Mouse (Mus musculus) CH12.LX (cell line): ENCODE results near the gene Olfr49. TPM values are rescaled to one million over a fixed set of nuclear protein-coding genes. Genes with fewer than 3 reads are reported as not detected.
A peak's percentile ranks its signal among the peaks of the same experiment; 100 is the strongest.

Experiments
- DNase-seq: peaks from one replicate; pipeline ENCODE4 v3.0.0-alpha.2; 2013; ENCODE audit errors: extremely low read depth
- H3K27ac ChIP-seq: 2 replicates; pipeline ENCODE4 v1.5.1; 2012; ENCODE audit warnings: low read depth, mild to moderate bottlenecking, control low read depth, moderate library complexity; ENCODE audit not compliant: insufficient read depth
- H3K27me3 ChIP-seq: replicated peaks from 2 replicates; pipeline ENCODE3; 2012; ENCODE audit warnings: inconsistent platforms
- H3K36me3 ChIP-seq, 2 experiments: replicated peaks in 1 of 2; 2 replicates each; pipeline versions ENCODE3 to v1.6.1; 2012; ENCODE audit warnings: inconsistent platforms in 1 of 2, low read length in 1 of 2, mild to moderate bottlenecking in 1 of 2, mixed read lengths in 1 of 2, moderate library complexity in 1 of 2; ENCODE audit not compliant: control insufficient read depth in 1 of 2, insufficient read depth in 1 of 2
- H3K4me1 ChIP-seq, 2 experiments: 2 replicates each; pipeline ENCODE4 v1.6.1; 2012; ENCODE audit warnings: inconsistent platforms in 1 of 2, moderate library complexity in 1 of 2; ENCODE audit not compliant: insufficient read depth in 2 of 2, control insufficient read depth in 1 of 2
- H3K4me2 ChIP-seq: 2 replicates; pipeline ENCODE4 v1.6.1; 2012; ENCODE audit warnings: low read depth, mild to moderate bottlenecking, control low read depth; ENCODE audit not compliant: poor library complexity, insufficient read depth, severe bottlenecking
- H3K4me3 ChIP-seq, 3 experiments: fragments of 150-350 bp in 1 of 3; sonication (generic) in 1 of 3; replicated peaks in 1 of 3; 2 replicates each; pipeline versions ENCODE3 to v1.5.1; 2011 to 2012; ENCODE audit warnings: low read depth in 2 of 3, low read length in 2 of 3, mild to moderate bottlenecking in 2 of 3, moderate library complexity in 2 of 3, control low read depth in 1 of 3, improper control_type of control experiment in 1 of 3, inconsistent platforms in 1 of 3, mixed read lengths in 1 of 3; ENCODE audit not compliant: poor library complexity in 1 of 3
- H3K79me2 ChIP-seq: replicated peaks from 2 replicates; pipeline ENCODE4 v1.6.1; 2012; ENCODE audit warnings: mild to moderate bottlenecking, moderate library complexity; ENCODE audit not compliant: control insufficient read depth, poor library complexity, insufficient read depth, severe bottlenecking; ENCODE audit errors: extremely low read depth
- H3K9ac ChIP-seq: 2 replicates; pipeline ENCODE4 v1.6.1; 2012; ENCODE audit warnings: low read depth, mild to moderate bottlenecking, control low read depth, moderate library complexity; ENCODE audit not compliant: insufficient read depth
- H3K9me3 ChIP-seq: replicated peaks from 2 replicates; pipeline ENCODE3; 2012; ENCODE audit warnings: low read length, inconsistent platforms, mixed read lengths
- BHLHE40 ChIP-seq: IDR thresholded peaks from 2 replicates; pipeline ENCODE4 v1.6.1; 2011; ENCODE audit warnings: mild to moderate bottlenecking, low read depth, low read length, improper control_type of control experiment
- CHD1 ChIP-seq: IDR thresholded peaks from 2 replicates; pipeline ENCODE4 v1.6.1; 2012; ENCODE audit warnings: low read depth, low read length, improper control_type of control experiment, inconsistent platforms
- CHD2 ChIP-seq: IDR thresholded peaks from 2 replicates; pipeline ENCODE4 v1.6.1; 2011; ENCODE audit warnings: low read length, improper control_type of control experiment
- CTCF ChIP-seq, 2 experiments: IDR thresholded peaks in 1 of 2; conservative IDR thresholded peaks in 1 of 2; 2 replicates each; pipeline ENCODE4 v1.5.1; 2011 to 2012; ENCODE audit warnings: low read depth in 2 of 2, low read length in 2 of 2, improper control_type of control experiment in 1 of 2, inconsistent platforms in 1 of 2, mild to moderate bottlenecking in 1 of 2, moderate library complexity in 1 of 2
- E2F4 ChIP-seq: IDR thresholded peaks from 2 replicates; pipeline ENCODE4 v1.6.1; 2011; ENCODE audit warnings: low read depth, low read length, improper control_type of control experiment; ENCODE audit not compliant: insufficient replicate concordance
- ELF1 ChIP-seq: IDR thresholded peaks from 2 replicates; pipeline ENCODE4 v1.6.1; 2014; ENCODE audit warnings: low read depth, mild to moderate bottlenecking, inconsistent platforms, low read length, improper control_type of control experiment
- EP300 ChIP-seq: IDR thresholded peaks from 2 replicates; pipeline ENCODE4 v1.6.1; 2011; ENCODE audit warnings: low read length, improper control_type of control experiment
- ETS1 ChIP-seq: conservative IDR thresholded peaks from 2 replicates; pipeline ENCODE4 v1.6.1; 2012; ENCODE audit warnings: low read depth, mild to moderate bottlenecking, inconsistent platforms, low read length, improper control_type of control experiment, moderate library complexity
- GABPA ChIP-seq: IDR thresholded peaks from 2 replicates; pipeline ENCODE4 v1.6.1; 2012; ENCODE audit warnings: low read depth, low read length, improper control_type of control experiment, inconsistent platforms; ENCODE audit not compliant: insufficient replicate concordance
- HCFC1 ChIP-seq: IDR thresholded peaks from 2 replicates; pipeline ENCODE4 v1.6.1; 2012; ENCODE audit warnings: low read depth, mild to moderate bottlenecking, inconsistent platforms, low read length, improper control_type of control experiment
- IRF4 ChIP-seq: IDR thresholded peaks from 2 replicates; pipeline ENCODE4 v1.6.1; 2014; ENCODE audit warnings: low read depth, mild to moderate bottlenecking, inconsistent platforms, low read length, improper control_type of control experiment
- JUN ChIP-seq: IDR thresholded peaks from 2 replicates; pipeline ENCODE4 v1.6.1; 2011; ENCODE audit warnings: low read depth, mild to moderate bottlenecking, low read length, improper control_type of control experiment, moderate library complexity; ENCODE audit not compliant: insufficient read depth
- JUND ChIP-seq: conservative IDR thresholded peaks from 2 replicates; pipeline ENCODE4 v1.6.1; 2011; ENCODE audit warnings: low read depth, low read length, improper control_type of control experiment
- KAT2A ChIP-seq: IDR thresholded peaks from 2 replicates; pipeline ENCODE4 v1.6.1; 2012; ENCODE audit warnings: low read length, improper control_type of control experiment, inconsistent platforms; ENCODE audit not compliant: insufficient replicate concordance
- MAFK ChIP-seq: IDR thresholded peaks from 2 replicates; pipeline ENCODE4 v1.6.1; 2011; ENCODE audit warnings: low read length, improper control_type of control experiment; ENCODE audit not compliant: insufficient replicate concordance
- MAX ChIP-seq: IDR thresholded peaks from 2 replicates; pipeline ENCODE4 v1.6.1; 2011; ENCODE audit warnings: low read length, improper control_type of control experiment
- MAZ ChIP-seq: IDR thresholded peaks from 2 replicates; pipeline ENCODE4 v1.6.1; 2012; ENCODE audit warnings: low read depth, mild to moderate bottlenecking, inconsistent platforms, low read length, improper control_type of control experiment, moderate library complexity
- MEF2A ChIP-seq: IDR thresholded peaks from 2 replicates; pipeline ENCODE4 v1.6.1; 2014; ENCODE audit warnings: low read depth, mild to moderate bottlenecking, inconsistent platforms, low read length, improper control_type of control experiment, borderline replicate concordance
- MXI1 ChIP-seq: IDR thresholded peaks from 2 replicates; pipeline ENCODE4 v1.6.1; 2011; ENCODE audit warnings: mild to moderate bottlenecking, low read depth, low read length, improper control_type of control experiment
- MYC ChIP-seq: IDR thresholded peaks from 2 replicates; pipeline ENCODE4 v1.6.1; 2011; ENCODE audit warnings: low read depth, mild to moderate bottlenecking, improper control_type of control experiment, low read length
- NELFE ChIP-seq: IDR thresholded peaks from 2 replicates; pipeline ENCODE4 v1.6.1; 2011; ENCODE audit warnings: low read depth, low read length, improper control_type of control experiment
- NRF1 ChIP-seq: IDR thresholded peaks from 2 replicates; pipeline ENCODE4 v1.6.1; 2014; ENCODE audit warnings: low read depth, mild to moderate bottlenecking, inconsistent platforms, low read length, improper control_type of control experiment, moderate library complexity
- PAX5 ChIP-seq: IDR thresholded peaks from 2 replicates; pipeline ENCODE4 v1.6.1; 2012; ENCODE audit warnings: low read length, inconsistent platforms, mixed read lengths
- POLR2A ChIP-seq: IDR thresholded peaks from 2 replicates; pipeline ENCODE4 v1.6.1; 2011; ENCODE audit warnings: low read depth, mild to moderate bottlenecking, improper control_type of control experiment, low read length
- POLR2AphosphoS2 ChIP-seq: IDR thresholded peaks from 2 replicates; pipeline ENCODE4 v1.6.1; 2011; ENCODE audit warnings: low read depth, low read length, improper control_type of control experiment
- RAD21 ChIP-seq: IDR thresholded peaks from 2 replicates; pipeline ENCODE4 v1.6.1; 2011; ENCODE audit warnings: low read depth, mild to moderate bottlenecking, low read length, improper control_type of control experiment, moderate library complexity
- RCOR1 ChIP-seq: conservative IDR thresholded peaks from 2 replicates; pipeline ENCODE4 v1.6.1; 2012; ENCODE audit warnings: low read depth, mild to moderate bottlenecking, inconsistent platforms, low read length, improper control_type of control experiment
- SIN3A ChIP-seq: IDR thresholded peaks from 2 replicates; pipeline ENCODE4 v1.6.1; 2012; ENCODE audit warnings: low read length, improper control_type of control experiment, inconsistent platforms
- SMC3 ChIP-seq: IDR thresholded peaks from 2 replicates; pipeline ENCODE4 v1.6.1; 2011; ENCODE audit warnings: low read depth, low read length, improper control_type of control experiment
- TBP ChIP-seq: conservative IDR thresholded peaks from 2 replicates; pipeline ENCODE4 v1.6.1; 2011; ENCODE audit warnings: low read depth, low read length, improper control_type of control experiment
- TCF12 ChIP-seq: IDR thresholded peaks from 2 replicates; pipeline ENCODE4 v1.6.1; 2014; ENCODE audit warnings: low read depth, mild to moderate bottlenecking, inconsistent platforms, low read length, improper control_type of control experiment
- UBTF ChIP-seq: IDR thresholded peaks from 2 replicates; pipeline ENCODE4 v1.6.1; 2012; ENCODE audit warnings: low read depth, mild to moderate bottlenecking, inconsistent platforms, low read length, improper control_type of control experiment, moderate library complexity
- USF1 ChIP-seq: IDR thresholded peaks from 2 replicates; pipeline ENCODE4 v1.6.1; 2014; ENCODE audit warnings: low read depth, mild to moderate bottlenecking, inconsistent platforms, low read length, improper control_type of control experiment
- USF2 ChIP-seq: conservative IDR thresholded peaks from 2 replicates; pipeline ENCODE4 v1.6.1; 2011; ENCODE audit warnings: low read depth, low read length, improper control_type of control experiment
- ZC3H11A ChIP-seq: IDR thresholded peaks from 2 replicates; pipeline ENCODE4 v1.6.1; 2012; ENCODE audit warnings: low read depth, mild to moderate bottlenecking, inconsistent platforms, low read length, improper control_type of control experiment
- ZKSCAN1 ChIP-seq: IDR thresholded peaks from 2 replicates; pipeline ENCODE4 v1.6.1; 2012; ENCODE audit warnings: low read depth, inconsistent platforms, low read length, improper control_type of control experiment, borderline replicate concordance
- ZMIZ1 ChIP-seq: IDR thresholded peaks from 2 replicates; pipeline ENCODE4 v1.6.1; 2012; ENCODE audit warnings: low read depth, mild to moderate bottlenecking, inconsistent platforms, low read length, improper control_type of control experiment
- ZNF384 ChIP-seq: IDR thresholded peaks from 2 replicates; pipeline ENCODE4 v1.6.1; 2012; ENCODE audit warnings: low read depth, low read length, improper control_type of control experiment, inconsistent platforms
- dilution Hi-C: fragments of 300-500 bp; cut with MboI; formaldehyde crosslinking; loops from 2 replicates; pipeline ENCODE4 v1.14.3; 2020; ENCODE audit warnings: low sequenced_read_pairs; ENCODE audit not compliant: extremely low pct_unique_long_range_greater_than_20kb, extremely low pct_ligation_motif_present
- in situ Hi-C: fragments of 300-500 bp; cut with MboI; formaldehyde crosslinking; loops from 3 replicates; pipeline ENCODE4 v1.14.3; 2019; ENCODE audit warnings: low sequenced_read_pairs, low pct_ligation_motif_present, low pct_unique_long_range_greater_than_20kb, mixed read lengths
- polyA plus RNA-seq: library from polyadenylated mRNA; unstranded; fragments of >175 nt; gene quantifications from 2 replicates; pipeline ENCODE4 v1.2.1, GENCODE M21; 2012; ENCODE audit warnings: low read depth; ENCODE audit not compliant: insufficient read length
- total RNA-seq, 2 experiments: library from RNA; depleted of rRNA; stranded (reverse); fragments of 300-350 nt in 1 of 2; fragments of >200 nt in 1 of 2; gene quantifications; 2 replicates each; pipeline ENCODE4 v1.2.3; 2012 to 2014

Gene Olfr49
- total and polyA plus RNA-seq, 3 experiments, result 0.07 TPM; not detected in 2

DNA sequence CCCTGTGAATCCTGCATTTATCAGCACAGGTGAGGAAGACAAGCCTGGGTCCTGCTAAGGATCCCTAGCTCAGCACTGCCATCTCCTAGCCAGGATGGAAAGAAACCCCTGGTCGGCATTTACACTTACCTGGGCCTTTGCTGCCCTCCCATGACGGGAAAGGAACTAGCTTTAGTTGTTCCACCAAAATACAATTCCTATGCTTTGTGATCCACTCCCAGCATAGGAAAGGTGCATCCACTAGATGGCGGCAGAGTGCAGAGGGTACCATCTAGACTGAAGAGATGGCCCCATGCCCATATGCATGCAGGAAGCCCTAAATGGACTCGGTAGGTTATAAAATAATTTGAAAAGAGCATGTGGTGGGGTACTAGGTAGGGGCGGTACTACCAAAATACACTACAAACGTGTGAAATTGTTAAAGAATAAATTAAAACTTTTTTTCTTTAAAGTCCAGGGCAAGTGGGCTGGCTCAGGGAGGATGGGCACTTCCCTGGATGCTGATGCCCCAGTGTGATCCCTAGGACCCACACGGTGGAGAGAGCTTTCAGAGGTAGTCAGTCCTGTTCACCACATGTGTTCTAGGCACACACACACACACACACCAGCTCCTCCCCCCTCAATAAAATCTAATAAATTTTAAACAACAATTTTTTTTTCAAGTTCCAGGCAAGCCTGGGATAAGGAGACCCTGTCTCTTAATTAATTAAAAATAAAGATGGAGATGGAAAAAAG, 45.6 kb downstream of the Olfr49 start:
- peaks cover 54 to 91% of the 10 kb centered on the region in 2 experiments for H3K36me3 ChIP-seq
- in situ Hi-C loops (loop anchor here (10.0 kb wide), 1 partner anchor 196 kb away; the partner anchor contains the start of gene Mmp14), dilution Hi-C loops (no loop called here)

DNA sequence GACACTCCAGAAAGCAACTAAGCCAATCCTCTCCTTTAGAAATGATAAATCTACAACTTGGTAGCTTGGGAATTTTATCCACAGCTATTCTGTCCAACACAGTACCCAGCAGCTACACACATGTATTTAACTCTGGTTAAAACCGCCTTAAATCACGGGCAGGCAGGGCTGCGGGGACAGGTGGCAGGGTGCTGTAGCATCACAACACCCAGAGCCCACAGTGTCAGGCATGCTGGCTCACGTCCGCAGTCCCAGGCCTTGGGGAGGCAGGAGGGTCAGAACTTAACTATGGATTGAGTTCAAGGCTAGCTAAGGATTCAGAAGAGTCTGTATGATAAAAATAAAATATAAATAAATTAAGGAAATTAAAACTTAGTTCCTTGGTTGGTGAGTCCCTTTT, 47.9 kb downstream of the Olfr49 start:
- Histone ChIP-seq H3K4me2 (no peak overlapping the region), H3K9me3 (peaks cover 5% of the 10 kb centered on the region), H3K4me1 (peaks cover 8 to 47% of the 10 kb centered on the region in 2 experiments), H3K79me2 (no peaks in the 10 kb centered on the region), H3K9ac (no peak overlapping the region), H3K27ac (no peak overlapping the region), H3K27me3 (no peaks in the 10 kb centered on the region), H3K36me3 (peaks cover 37 to 69% of the 10 kb centered on the region in 2 experiments), H3K4me3 (no peak overlapping the region)
- TF ChIP-seq JUND (no peak), CHD1 (no peak), ZKSCAN1 (no peak), TBP (no peak), EP300 (no peak), CHD2 (no peak), NELFE (no peak), POLR2AphosphoS2 (no peak)
- DNase-seq, result no peak
- in situ Hi-C loops, result loop anchor here (10.0 kb wide), 1 partner anchor 198 kb away; the partner anchor contains the start of gene Mmp14
- dilution Hi-C loops, result no loop called here

More for the DNA sequence above, 45.6 kb downstream of the Olfr49 start:
- peak; percentile 88 for DNase-seq
- Histone ChIP-seq H3K9ac (no peak overlapping the region), H3K4me1 (peaks cover 2 to 26% of the 10 kb centered on the region in 2 experiments), H3K79me2 (peaks cover 3% of the 10 kb centered on the region)
- peak; percentile 20; the same call in 1 of the 2 replicates for TF ChIP-seq MAFK
- TF ChIP-seq MXI1, result no peak
- no peak for TF ChIP-seq TCF12
- TF ChIP-seq ZMIZ1, result no peak
- 0 out of 2 replicates have a peak, but pooled peaks have one; percentile 11 for TF ChIP-seq BHLHE40
- no peak; the same call in 1 of the 2 replicates for TF ChIP-seq IRF4
- peak; percentile 92 for TF ChIP-seq SMC3
- no peak for TF ChIP-seq KAT2A
- no peak for TF ChIP-seq MAX
- TF ChIP-seq GABPA, result no peak
- peak; percentile 32; the same call in 1 of the 2 replicates for TF ChIP-seq MEF2A
- TF ChIP-seq NRF1, result no peak
- TF ChIP-seq ZNF384, result 0 out of 2 replicates have a peak, but pooled peaks have one; percentile 21
- no peak for TF ChIP-seq USF2
- no peak for TF ChIP-seq POLR2AphosphoS2
- no peak for TF ChIP-seq ZKSCAN1
- TF ChIP-seq ETS1, result no peak
- no peak for TF ChIP-seq JUN
- TF ChIP-seq UBTF, result no peak
- 0 out of 2 replicates have a peak, but pooled peaks have one; percentile 27 for TF ChIP-seq MAZ
- no peak for TF ChIP-seq RCOR1
- TF ChIP-seq CHD1, result 0 out of 2 replicates have a peak, but pooled peaks have one; percentile 35
- TF ChIP-seq ELF1, result peak; percentile 21; the same call in 1 of the 2 replicates
- TF ChIP-seq E2F4, result no peak
- TF ChIP-seq CHD2, result no peak
- peak; percentile 64 for TF ChIP-seq ZC3H11A
- no peak for TF ChIP-seq HCFC1
- no peak for TF ChIP-seq USF1
- no peak for TF ChIP-seq SIN3A
- no peak; the same call in 1 of the 2 replicates for TF ChIP-seq MYC
- TF ChIP-seq POLR2A, result no peak
- peak; percentile 92 to 98 for TF ChIP-seq CTCF (conservative IDR thresholded peaks at IDR 0.05 in 1 of 2, IDR thresholded peaks at IDR 0.05 in 1 of 2; ENCODE audit: low read depth in 2 of 2, low read length in 2 of 2)
- TF ChIP-seq NELFE, result peak; percentile 47; the same call in 1 of the 2 replicates
- TF ChIP-seq RAD21, result peak; percentile 85
- TF ChIP-seq TBP, result 0 out of 2 replicates have a peak, but pooled peaks have one; percentile 8
- 0 out of 2 replicates have a peak, but pooled peaks have one; percentile 18 for TF ChIP-seq JUND
- no peak for TF ChIP-seq EP300
- TF ChIP-seq PAX5, result no peak
- TF ChIP-seq, all 38 proteins: peak for 14
- no peak overlapping the region for H3K27ac ChIP-seq
- H3K4me2 ChIP-seq, result no peak overlapping the region
- H3K27me3 ChIP-seq, result no peaks in the 10 kb centered on the region
- no peak overlapping the region for H3K4me3 ChIP-seq
- H3K9me3 ChIP-seq, result peaks cover 11% of the 10 kb centered on the region
